Mouse (Mus musculus) left cerebral cortex, adult 2 months (tissue): ENCODE data around the gene Tmem265. TPM values are rescaled to one million over a fixed set of nuclear protein-coding genes. Genes with fewer than 3 reads are reported as not detected.
A peak's percentile ranks its signal among the peaks of the same experiment; 100 is the strongest.

Source experiments
- DNase-seq, 2 experiments: peaks; one replicate each; pipeline ENCODE4 v3.0.0; 2021 to 2022; ENCODE audit warnings: low spot score in 2 of 2, mixed read lengths in 1 of 2; ENCODE audit errors: extremely low spot score in 1 of 2
- H3K27ac ChIP-seq: fragments of 200-600 bp; 2 replicates; pipeline ENCODE4 v1.8.1; 2022
- H3K4me3 ChIP-seq: fragments of 200-600 bp; 2 replicates; pipeline ENCODE4 v1.8.1; 2022
- CTCF ChIP-seq: fragments of 200-600 bp; IDR thresholded peaks from 2 replicates; pipeline ENCODE4 v1.8.1; 2022; ENCODE audit warnings: antibody characterized with exemption, mild to moderate bottlenecking, moderate library complexity
- intact Hi-C: fragments of 180-260 bp; cut with DNase I; formaldehyde crosslinking; loops from one replicate; pipeline ENCODE4 v1.15.1; 2025
- long read RNA-seq, 2 experiments: library from polyadenylated mRNA; stranded (forward); transcript quantifications; one replicate each; pipeline ENCODE4 v2.0.0; 2021; ENCODE audit warnings: borderline mapping rate in 2 of 2
- total RNA-seq, 2 experiments: library from RNA; stranded (reverse); gene quantifications; 2 replicates each; pipeline ENCODE4 v1.2.3; 2021

The Tmem265 gene
- total RNA-seq = 1 to 10 TPM in 1 of 2 experiments, under 1 TPM in 1; 0.50 to 1.0 TPM
- long read RNA-seq, experiment 1 = 0 reads
- long read RNA-seq, experiment 2 = 0 reads

DNA sequence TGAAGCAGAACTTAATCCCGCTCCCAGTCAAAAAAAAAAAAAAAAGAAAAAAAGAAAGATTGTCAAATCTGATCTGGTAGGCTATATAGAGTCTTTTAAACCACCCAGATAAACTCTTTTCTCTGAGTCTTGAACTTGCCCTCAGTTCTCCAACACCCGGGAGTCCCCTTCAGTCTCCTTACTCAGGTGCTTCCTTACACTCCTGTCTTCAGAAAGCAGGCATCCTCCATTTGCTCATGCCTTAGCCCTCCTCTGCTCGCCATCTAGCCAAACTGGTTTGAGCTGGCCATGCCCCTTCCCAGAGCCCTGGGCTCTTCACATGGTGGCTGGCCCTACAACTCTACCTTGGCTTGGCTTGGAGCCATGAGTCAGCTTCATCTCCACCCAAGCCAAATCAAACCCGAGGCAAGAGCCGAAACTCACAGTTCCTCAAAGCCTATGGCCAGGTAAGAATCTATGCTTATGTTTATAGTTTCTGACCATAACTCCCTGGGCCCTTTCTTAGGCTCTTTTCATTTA, at the start of gene Tmem265:
Gene Tmem265 (plus strand): TSS at position 51 of the 519 bp plus-strand sequence.
- DNase-seq = no peak
- no peak within 1 kb of the TSS for H3K27ac ChIP-seq
- no peak for TF ChIP-seq CTCF
- intact Hi-C loops = no loop called here
- no peak within 1 kb of the TSS for H3K4me3 ChIP-seq

GRCm38 (mm10) chr7:127511808-127512230, 49.4 kb upstream of the Tmem265 start, which contains the start of gene Srcap:
Gene Srcap, plus strand, starts transcription at chr7:127511983.
- no peak for TF ChIP-seq CTCF
- H3K4me3 ChIP-seq = peak within 1 kb of the TSS; percentile 79
- intact Hi-C loops = loop anchor here (1.0 to 5.0 kb wide), 4 partner anchors 34 to 235 kb away; partner anchors contain the start of genes Ccdc189 and Rnf40
- peak; percentile 91 to 94 for DNase-seq
- H3K27ac ChIP-seq = peak within 1 kb of the TSS; percentile 99

GRCm38 (mm10) chr7:127512231-127513015, 48.8 kb upstream of the Tmem265 start:
- intact Hi-C loops = loop anchor here (1.0 to 5.0 kb wide), 3 partner anchors 41 to 235 kb away; partner anchors contain the start of genes Ccdc189 and Rnf40
- no peak for TF ChIP-seq CTCF
- Histone ChIP-seq H3K27ac (peak overlapping the region; percentile 99), H3K4me3 (peak overlapping the region; percentile 79)
- peak; percentile 89 for DNase-seq

- Histone ChIP-seq H3K27ac (no peak overlapping the region), H3K4me3 (peak overlapping the region; percentile 79)
- no peak for TF ChIP-seq CTCF
- DNase-seq = no peak
- intact Hi-C loops = loop anchor here (2.0 to 5.0 kb wide), 2 partner anchors 76 to 234 kb away; partner anchors contain the start of genes Ccdc189 and Rnf40
These were observed 48.2 kb upstream of the Tmem265 start for GRCm38 (mm10) chr7:127513016-127513390.

GRCm38 (mm10) chr7:127513781-127514180, 47.4 kb upstream of the Tmem265 start:
- Histone ChIP-seq H3K4me3 (peak overlapping the region; percentile 79), H3K27ac (no peak overlapping the region)
- intact Hi-C loops = loop anchor here (2.0 to 5.0 kb wide), 2 partner anchors 75 to 234 kb away; partner anchors contain the start of genes Ccdc189 and Rnf40
- no peak for DNase-seq
- no peak for TF ChIP-seq CTCF

- no peak overlapping the region for H3K4me3 ChIP-seq
- H3K27ac ChIP-seq = no peak overlapping the region
- TF ChIP-seq CTCF = no peak
- intact Hi-C loops = no loop called here
- no peak for DNase-seq
These were observed 45.3 kb upstream of the Tmem265 start for GRCm38 (mm10) chr7:127515846-127516245.

- no peak overlapping the region for H3K4me3 ChIP-seq
- no peak for TF ChIP-seq CTCF
- intact Hi-C loops = no loop called here
- no peak for DNase-seq
- H3K27ac ChIP-seq = no peak overlapping the region
These were observed 44.8 kb upstream of the Tmem265 start for GRCm38 (mm10) chr7:127516344-127516743.

GRCm38 (mm10) chr7:127519284-127519683, 41.9 kb upstream of the Tmem265 start, which contains the start of gene Gm42715:
Gene Gm42715, plus strand, starts transcription at chr7:127519584.
- no peak for DNase-seq
- no peak for TF ChIP-seq CTCF
- intact Hi-C loops = no loop called here
- no peak within 1 kb of the TSS for H3K4me3 ChIP-seq
- H3K27ac ChIP-seq = no peak within 1 kb of the TSS

- no peak for TF ChIP-seq CTCF
- no peak overlapping the region for H3K4me3 ChIP-seq
These were observed 19.5 kb upstream of the Tmem265 start for GRCm38 (mm10) chr7:127541671-127542070.

GRCm38 (mm10) chr7:127549116-127549835, 11.9 kb upstream of the Tmem265 start:
- Histone ChIP-seq H3K4me3 (no peak overlapping the region), H3K27ac (no peak overlapping the region)
- DNase-seq = no peak
- no peak for TF ChIP-seq CTCF
- intact Hi-C loops = no loop called here

More at GRCm38 (mm10) chr7:127541671-127542070, 19.5 kb upstream of the Tmem265 start:
- no peak overlapping the region for H3K27ac ChIP-seq
- no peak for DNase-seq
- intact Hi-C loops = no loop called here

- DNase-seq = no peak
- no peak overlapping the region for H3K4me3 ChIP-seq
- no peak for TF ChIP-seq CTCF
- intact Hi-C loops = no loop called here
- H3K27ac ChIP-seq = no peak overlapping the region
These were observed 9.6 kb upstream of the Tmem265 start for GRCm38 (mm10) chr7:127551558-127551957.
